Mouse (Mus musculus): ENCODE data around the gene Iqcn.

Iqcn gene

DNA sequence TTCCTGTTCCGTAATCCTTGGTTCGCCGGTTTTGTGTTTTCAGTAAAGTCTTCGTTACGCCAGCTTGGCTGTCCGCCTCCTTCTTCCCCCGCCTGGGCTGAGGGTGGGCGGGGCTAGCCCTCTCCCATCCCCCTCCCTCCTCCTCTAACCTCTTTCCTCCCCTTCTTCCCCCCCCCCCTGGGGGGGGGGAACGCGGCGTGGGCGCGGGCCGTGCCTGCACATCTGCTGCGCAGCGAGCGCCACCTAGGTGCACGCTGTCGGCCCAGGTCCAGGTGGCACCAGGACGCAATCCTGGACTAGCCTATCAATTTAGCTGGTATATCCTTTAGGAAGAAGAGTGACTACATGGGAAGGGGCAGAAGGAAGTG, 2.7 kb upstream of the Iqcn start:
- in situ Hi-C loops (cut with MboI) = no loop called here

DNA sequence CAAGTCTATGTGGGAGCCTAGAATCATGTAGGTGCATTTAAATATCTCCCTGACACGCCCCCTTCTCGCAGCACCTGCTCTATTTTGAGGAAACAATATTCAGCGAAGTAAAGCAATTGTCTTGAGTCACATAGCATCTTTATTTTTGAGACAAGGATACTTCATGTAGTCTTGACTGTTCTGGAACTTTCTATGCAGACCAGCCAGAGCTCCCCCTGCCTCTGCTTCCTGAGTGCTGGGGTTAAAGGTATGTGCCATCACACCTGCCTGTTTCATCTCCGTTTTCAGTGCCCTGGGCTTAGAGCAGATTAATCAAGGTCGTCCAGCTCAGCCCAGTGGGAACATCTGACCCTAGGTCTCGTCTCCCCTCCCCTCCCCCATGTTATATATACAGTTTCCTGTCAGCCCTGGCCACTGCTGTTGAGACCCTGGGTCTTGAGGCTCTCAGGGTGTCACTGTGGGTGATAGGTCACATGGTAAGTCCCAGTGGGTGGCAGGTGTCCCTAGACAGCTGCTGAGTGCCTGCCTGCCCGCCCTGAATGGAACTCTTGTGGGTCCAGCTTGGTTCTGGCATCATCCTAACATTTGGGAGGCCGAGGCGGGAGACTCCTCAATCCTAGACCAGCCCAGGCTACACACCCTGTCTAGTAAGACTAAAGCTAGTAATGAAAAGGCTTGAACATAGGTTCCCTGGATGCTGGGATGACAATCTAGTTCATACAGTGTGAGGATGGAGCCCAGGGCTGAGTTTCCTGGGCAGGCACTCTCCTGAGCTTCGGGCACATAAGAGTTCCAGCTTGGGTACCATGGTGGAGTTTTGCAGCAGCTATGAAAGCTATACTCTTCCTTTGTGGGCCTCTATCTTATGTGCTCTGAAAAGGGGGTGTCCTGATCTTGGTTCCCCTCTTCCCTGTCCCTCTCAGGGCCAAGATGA, 1.9 kb upstream of the Iqcn start:
- in situ Hi-C loops (cut with MboI) = no loop called here

GRCm38 (mm10) chr8:70701982-70702841, 1.0 kb upstream of the Iqcn start:
- in situ Hi-C loops (cut with MboI) = no loop called here

DNA sequence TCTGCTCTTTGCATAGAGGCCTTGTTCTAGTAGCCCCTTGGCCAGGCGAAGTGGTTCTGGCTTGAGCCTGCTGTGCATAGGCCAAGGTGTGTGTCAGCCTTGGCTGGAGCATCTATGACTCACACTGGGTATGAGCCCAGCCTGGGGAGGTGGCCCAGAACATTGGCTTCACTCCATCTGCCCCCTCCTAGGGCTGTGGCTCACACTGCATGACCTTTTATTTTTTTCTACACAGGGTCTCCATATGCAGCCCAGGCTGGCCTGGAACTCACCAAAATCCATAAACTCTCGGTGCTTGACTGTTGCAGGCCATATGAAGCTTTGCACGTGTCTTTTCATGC, 445 bp upstream of the Iqcn start:
- in situ Hi-C loops (cut with MboI) = no loop called here

DNA sequence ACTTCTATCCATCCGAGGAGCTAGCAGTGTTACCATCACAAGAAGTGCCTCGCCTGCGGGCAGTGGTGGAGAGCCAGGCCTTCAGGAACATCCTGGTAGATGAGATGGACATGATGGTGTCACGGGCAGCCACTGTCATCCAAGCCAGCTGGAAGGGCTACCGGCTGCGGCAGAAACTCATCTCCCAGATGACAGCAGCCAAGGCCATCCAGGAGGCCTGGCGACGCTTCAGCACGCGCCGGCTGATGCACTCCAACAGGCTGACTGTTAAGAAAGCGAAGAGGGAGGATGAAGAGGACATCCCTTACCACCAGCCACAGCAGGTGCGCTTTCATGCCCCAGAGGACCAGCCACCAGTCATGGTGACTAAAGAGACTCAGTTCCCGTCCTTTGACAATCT, 5.0 kb downstream of the Iqcn start:
- in situ Hi-C loops (cut with MboI) = loop anchor here (5.0 kb wide), 1 partner anchor 36 kb away; the partner anchor contains the start of gene Lsm4

DNA sequence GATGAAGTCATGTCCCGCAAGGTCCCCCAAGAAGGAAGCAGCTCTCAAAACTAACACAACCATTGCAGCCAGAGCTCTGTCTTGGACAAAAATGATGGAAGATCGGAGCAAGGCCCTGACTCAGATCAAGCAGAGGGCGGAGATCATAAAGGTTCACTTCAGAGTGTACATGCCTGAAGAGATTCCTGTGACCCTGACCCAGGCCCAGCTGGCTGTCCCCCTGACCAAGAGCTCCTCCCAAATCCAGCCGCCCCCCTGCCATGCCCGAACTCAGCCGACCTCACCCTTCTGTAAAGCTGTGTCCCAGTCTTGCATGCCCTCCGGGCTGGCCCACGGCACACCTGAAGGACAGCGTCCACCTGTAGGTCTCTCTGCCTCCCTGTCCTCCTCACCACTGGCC, 6.5 kb downstream of the Iqcn start:
- in situ Hi-C loops (cut with MboI) = loop anchor here (5.0 to 10.0 kb wide), 2 partner anchors 37 to 135 kb away; partner anchors contain the start of gene Lsm4

- in situ Hi-C loops (cut with MboI) = loop anchor here (10.0 kb wide), 1 partner anchor 135 kb away; no protein-coding TSS in a partner anchor
Measured at GRCm38 (mm10) chr8:70710296-70710695, 7.0 kb downstream of the Iqcn start.

DNA sequence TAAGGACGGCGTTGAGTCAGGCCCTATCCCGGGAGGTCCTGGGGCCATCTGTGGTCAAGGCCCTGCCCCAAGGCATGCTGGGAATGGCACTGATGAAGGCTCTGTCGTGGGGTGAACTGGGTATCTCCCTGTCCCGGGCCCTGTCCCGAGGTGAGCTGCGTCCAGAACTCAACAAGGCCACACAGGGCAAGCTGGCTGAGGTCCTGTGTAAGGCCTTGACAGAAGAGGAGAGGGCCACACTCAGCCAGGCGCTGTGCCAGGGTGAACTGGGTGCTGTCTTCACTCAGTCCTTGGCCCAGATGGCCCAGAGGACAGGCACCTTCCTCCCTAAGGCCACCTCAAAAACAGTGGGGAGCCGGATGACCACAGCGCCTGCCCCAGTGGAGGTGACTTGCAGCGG, 7.8 kb downstream of the Iqcn start:
- in situ Hi-C loops (cut with MboI) = loop anchor here (10.0 kb wide), 1 partner anchor 134 kb away; no protein-coding TSS in a partner anchor

DNA sequence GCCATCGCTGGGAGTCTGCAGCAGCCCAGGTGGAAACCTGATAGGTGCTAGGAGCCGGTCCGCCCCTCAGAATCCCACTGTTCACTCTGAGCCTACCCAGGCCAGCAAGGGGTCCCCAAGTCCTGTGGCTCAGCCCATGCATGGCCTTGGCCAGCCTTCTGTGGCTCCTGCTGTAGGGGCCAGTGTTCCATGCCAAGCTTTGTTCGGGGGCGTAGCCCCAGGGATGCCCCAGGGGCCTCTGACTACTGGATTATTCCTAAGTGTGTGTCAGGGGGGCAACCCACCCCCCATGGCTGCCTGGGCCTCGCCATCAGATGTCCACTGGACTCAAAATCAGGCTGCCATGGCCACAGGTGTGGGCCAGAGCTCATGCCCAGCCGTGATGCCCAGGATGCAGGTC, 10.7 kb downstream of the Iqcn start:
- in situ Hi-C loops (cut with MboI) = loop anchor here (10.0 kb wide), 1 partner anchor 131 kb away; no protein-coding TSS in a partner anchor

- in situ Hi-C loops (cut with MboI) = loop anchor here (5.0 to 10.0 kb wide), 2 partner anchors 37 to 130 kb away; partner anchors contain the start of gene Rab3a
Measured at GRCm38 (mm10) chr8:70715086-70715485, 11.8 kb downstream of the Iqcn start.

- in situ Hi-C loops (cut with MboI) = loop anchor here (5.0 to 10.0 kb wide), 2 partner anchors 36 to 128 kb away; partner anchors contain the start of gene Rab3a
Measured at GRCm38 (mm10) chr8:70716521-70717400, 13.5 kb downstream of the Iqcn start.

DNA sequence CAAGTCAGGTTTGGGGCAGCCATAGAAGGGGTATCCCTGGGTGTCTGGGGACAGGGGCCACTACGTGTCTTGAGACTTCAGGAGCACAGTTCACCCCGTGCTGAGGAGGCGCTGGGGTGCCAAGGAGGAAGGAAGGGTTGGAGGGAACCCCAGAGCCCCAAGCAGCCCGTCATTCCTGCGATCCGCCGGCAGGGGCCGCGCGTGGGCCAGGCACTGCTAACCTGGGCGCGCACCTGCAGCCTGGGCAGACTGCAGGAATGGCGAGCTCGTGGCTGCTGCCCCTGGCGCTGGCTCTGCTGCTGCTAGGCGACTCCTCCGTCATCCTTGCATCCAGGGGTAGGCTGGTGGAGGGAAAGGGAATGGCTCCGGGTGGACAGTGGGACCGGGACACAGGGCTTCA, 15.0 kb downstream of the Iqcn start, which contains the start of gene Gm3336:
Gene Gm3336, plus strand, starts transcription at position 247 of the 400 bp plus-strand sequence.
- in situ Hi-C loops (cut with MboI) = loop anchor here (5.0 to 10.0 kb wide), 2 partner anchors 34 to 127 kb away; partner anchors contain the start of gene Rab3a

DNA sequence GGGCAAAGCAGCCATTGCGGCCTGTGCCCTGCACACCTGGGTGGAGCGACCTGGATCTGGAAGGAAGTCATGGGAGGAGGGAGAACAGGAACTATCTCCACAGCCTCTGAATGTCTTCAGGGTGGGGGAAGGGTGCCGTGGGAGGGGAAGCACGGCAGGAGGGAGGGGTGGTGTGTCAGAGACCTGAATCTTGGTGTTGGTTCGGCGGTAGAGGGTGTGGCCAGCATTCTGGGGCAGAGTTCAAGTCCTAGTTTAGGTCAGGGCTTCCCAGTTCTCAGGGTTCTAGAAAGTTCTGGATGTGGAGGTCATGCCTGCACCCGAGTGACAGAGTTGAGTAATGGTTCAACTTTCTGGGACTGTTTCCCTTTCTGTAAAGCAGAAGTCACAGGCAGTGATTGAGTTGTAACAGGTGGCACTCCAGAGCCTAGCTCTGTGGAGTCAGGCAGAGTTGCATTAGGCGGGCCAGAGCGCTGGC, 16.6 kb downstream of the Iqcn start:
- in situ Hi-C loops (cut with MboI) = loop anchor here (5.0 to 10.0 kb wide), 2 partner anchors 32 to 125 kb away; partner anchors contain the start of gene Rab3a

- in situ Hi-C loops (cut with MboI) = no loop called here
Measured at GRCm38 (mm10) chr8:70720739-70721138, 17.5 kb downstream of the Iqcn start.

GRCm38 (mm10) chr8:70721601-70722000, 18.3 kb downstream of the Iqcn start:
- in situ Hi-C loops (cut with MboI) = no loop called here

DNA sequence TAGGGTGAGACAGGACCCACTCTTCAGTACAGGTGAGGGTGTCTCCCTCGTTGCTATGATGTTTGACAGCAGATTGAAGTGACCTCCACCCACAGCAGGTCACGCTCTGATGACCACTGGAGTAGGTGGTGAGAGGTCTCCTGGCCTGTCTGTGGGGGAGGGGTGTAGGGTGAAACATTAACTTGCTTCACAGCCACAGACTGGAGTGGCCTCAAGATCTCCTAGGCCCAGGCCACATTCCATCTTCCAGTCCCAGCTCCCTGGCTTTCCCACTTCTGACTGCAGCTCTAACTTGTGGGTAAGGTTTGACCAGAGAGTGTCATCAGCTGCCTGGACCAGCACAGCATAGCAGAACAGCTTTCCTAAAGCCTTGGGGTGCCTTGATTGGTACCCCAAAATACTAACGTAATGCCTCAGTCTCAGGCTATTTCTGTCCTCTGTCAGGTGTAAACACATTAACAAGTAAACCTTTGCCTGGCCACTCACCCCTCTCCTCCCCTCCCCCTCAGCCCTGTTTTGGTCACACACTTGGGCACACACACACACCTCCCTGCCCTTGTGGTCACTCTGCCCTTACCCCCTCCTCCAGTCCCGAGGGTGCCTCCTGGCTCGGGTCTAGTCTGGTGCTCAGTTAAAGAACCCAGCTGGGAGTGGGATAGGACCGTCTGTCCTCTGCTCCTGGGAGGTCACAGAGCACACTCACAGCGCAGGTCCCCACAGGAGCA, 20.4 kb downstream of the Iqcn start, which contains the start of gene Pde4c:
Gene Pde4c, plus strand, starts transcription at position 235 of the 725 bp plus-strand sequence.
- in situ Hi-C loops (cut with MboI) = no loop called here

DNA sequence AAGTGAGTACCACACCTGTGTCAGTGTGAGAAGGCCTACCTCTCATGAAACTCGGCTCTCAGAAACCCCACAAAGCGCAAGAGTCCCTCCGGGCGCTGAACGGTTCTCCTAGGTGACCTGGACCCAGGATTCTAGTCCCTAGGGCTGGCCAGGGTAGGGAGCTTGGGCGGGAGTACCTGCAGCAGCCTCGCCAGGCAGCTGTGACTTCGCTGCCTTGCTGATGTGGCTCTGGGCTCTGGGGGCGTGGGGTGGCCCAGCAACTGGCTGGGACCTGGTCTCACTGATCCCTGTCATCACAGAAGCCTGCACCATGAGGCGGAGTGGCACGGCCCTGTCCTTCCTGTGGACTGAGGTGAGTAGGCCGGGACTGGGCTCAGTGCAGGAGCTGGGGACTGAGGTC, 21.0 kb downstream of the Iqcn start:
- in situ Hi-C loops (cut with MboI) = no loop called here

GRCm38 (mm10) chr8:70725792-70726447, 22.7 kb downstream of the Iqcn start:
- in situ Hi-C loops (cut with MboI) = no loop called here

DNA sequence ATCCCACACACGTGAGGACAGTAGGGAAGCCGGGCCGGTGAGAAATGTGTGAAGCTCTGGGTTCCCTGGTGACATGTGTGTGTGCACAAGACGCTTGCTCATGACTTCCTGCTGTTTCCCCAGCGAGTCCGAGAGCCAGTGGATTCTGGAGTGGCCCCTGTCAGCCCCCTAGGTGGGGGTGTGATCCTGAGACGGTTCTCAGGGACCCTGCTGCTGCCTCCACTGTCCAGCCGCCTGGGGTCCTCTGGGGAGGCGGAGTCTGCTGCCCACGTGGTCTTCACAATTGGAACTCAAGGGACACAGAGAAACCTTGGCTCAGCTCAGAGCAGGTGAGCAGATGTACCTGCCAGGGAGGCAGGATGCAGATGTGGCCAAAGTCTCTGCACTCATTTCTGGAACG, 23.5 kb downstream of the Iqcn start:
- in situ Hi-C loops (cut with MboI) = no loop called here
